Mouse (Mus musculus) lung, adult 2 months (tissue): Measurements from ENCODE around the gene Tmem243. TPM values are rescaled to one million over a fixed set of nuclear protein-coding genes. Genes with fewer than 3 reads are reported as not detected.
"Not testable (repeated sequence)": the region's sequence is repeated elsewhere in the genome, so short reads cannot be mapped to it uniquely, and the experiment has no call there.

Experiments used
- DNase-seq: peaks from one replicate; pipeline ENCODE4 v3.0.0; 2022
- H3K4me1 ChIP-seq: fragments of 200-500 bp; 2 replicates; pipeline ENCODE4 v1.6.1; 2011; ENCODE audit warnings: low read length; ENCODE audit not compliant: control insufficient read depth, insufficient read depth
- H3K4me3 ChIP-seq: fragments of 200-500 bp; replicated peaks from 2 replicates; pipeline ENCODE3; 2011; ENCODE audit warnings: low read depth, mild to moderate bottlenecking, control low read depth, low read length; ENCODE audit errors: extremely low read depth
- CTCF ChIP-seq: fragments of 200-500 bp; IDR thresholded peaks from 2 replicates; pipeline ENCODE4 v1.5.1; 2011; ENCODE audit warnings: mild to moderate bottlenecking, low read length, control low read depth; ENCODE audit not compliant: insufficient read depth
- POLR2A ChIP-seq: fragments of 200-500 bp; IDR thresholded peaks from 2 replicates; pipeline ENCODE4 v1.6.1; 2011; ENCODE audit warnings: low read depth, mild to moderate bottlenecking, control low read depth, low read length, borderline replicate concordance; ENCODE audit errors: extremely low read depth
- WGBS: fragments of 180-500 bp; shearing (Covaris S2); methylation state at CpG from one replicate; pipeline ENCODE4 v1.1.7; 2018; 5-methylcytosine and 5-hydroxymethylcytosine counted together
- polyA plus RNA-seq: library from polyadenylated mRNA; depleted of rRNA; stranded (reverse); fragments of >200 nt; gene quantifications from 2 replicates; pipeline ENCODE4 v1.2.3, GENCODE M21; 2012; rRNA removed

Tmem243 gene
- polyA plus RNA-seq, 1 experiment = 101 TPM

- Histone ChIP-seq H3K4me3 (no peak overlapping the region), H3K4me1 (peaks cover 4% of the 10 kb centered on the region)
- WGBS = 60% methylated on average over 8 of the region's 8 CpGs
- no peak for DNase-seq
- TF ChIP-seq CTCF (no peak), POLR2A (no peak)
These were observed 65.9 kb downstream of the Tmem243 start for GRCm38 (mm10) chr5:9166366-9166765.

- 75% methylated on average over 5 of the region's 5 CpGs for WGBS
- H3K4me1 ChIP-seq, DNase-seq, H3K4me3 ChIP-seq: not testable (repeated sequence)
These were observed 69.0 kb downstream of the Tmem243 start for GRCm38 (mm10) chr5:9169328-9170005.

GRCm38 (mm10) chr5:9173295-9173694 is 72.8 kb downstream of the Tmem243 start:
- Histone ChIP-seq H3K4me1 (no peaks in the 10 kb centered on the region), H3K4me3 (no peak overlapping the region)
- TF ChIP-seq POLR2A = no peak
- no peak for TF ChIP-seq CTCF
- WGBS = 72% methylated on average over 2 of the region's 2 CpGs
- no peak for DNase-seq

GRCm38 (mm10) chr5:9186467-9186866 is 86.0 kb downstream of the Tmem243 start:
- WGBS = 47% methylated on average over 1 of the region's 1 CpGs
- Histone ChIP-seq H3K4me3 (no peak overlapping the region), H3K4me1 (no peaks in the 10 kb centered on the region)
- no peak for DNase-seq
- TF ChIP-seq CTCF (no peak), POLR2A (no peak)

Other genes with a start within 250 kb of the Tmem243 start
- 0.15 and 0.34 TPM in 2 replicates for gene Abcb4, start 207.0 kb upstream of the Tmem243 start, polyA plus RNA-seq
- 4.7 and 8.6 TPM in 2 replicates for gene Crot, start 103.3 kb upstream of the Tmem243 start, polyA plus RNA-seq
- 8.4 and 14.0 TPM in 2 replicates for gene Dmtf1, start 61.1 kb downstream of the Tmem243 start, polyA plus RNA-seq
- gene 9330182L06Rik, start 165.4 kb downstream of the Tmem243 start, polyA plus RNA-seq = 2.4 TPM in 2 replicates